Mouse (Mus musculus): ENCODE measurements around the gene Kcmf1.

- TF ChIP-seq CTCF (IDR thresholded peaks at IDR 0.05; ENCODE audit: low read depth) (no peak), EP300 (IDR thresholded peaks at IDR 0.05; ENCODE audit: low read depth) (no peak)
Measured at GRCm38 (mm10) chr6:72899201-72899780, 488 bp downstream of the Kcmf1 start.
